Mouse (Mus musculus): Measurements from ENCODE around the gene Pus1.

- TF ChIP-seq CTCF (IDR thresholded peaks at IDR 0.05; ENCODE audit: insufficient read depth, low read length): no peak
- TF ChIP-seq POLR2A (IDR thresholded peaks at IDR 0.05; ENCODE audit: borderline replicate concordance, extremely low read depth, low read depth, low read length): no peak
Observed at GRCm38 (mm10) chr5:110794363-110794762, 13.9 kb upstream of the Pus1 start.

Data from lung, adult 2 months (tissue).